Mouse (Mus musculus) heart, adult 2 months (tissue): ENCODE results near the gene Tgfbr2. TPM values are rescaled to one million over a fixed set of nuclear protein-coding genes. Genes with fewer than 3 reads are reported as not detected.
A peak's percentile ranks its signal among the peaks of the same experiment; 100 is the strongest.

ENCODE experiments used
- DNase-seq, 2 experiments: peaks; one replicate each; pipeline ENCODE4 v3.0.0; 2021
- H3K27ac ChIP-seq: fragments of 200-600 bp; 2 replicates; pipeline ENCODE4 v1.8.1; 2022
- H3K27me3 ChIP-seq: fragments of 200-500 bp; 2 replicates; pipeline ENCODE4 v1.6.1; 2012; ENCODE audit warnings: mild to moderate bottlenecking, low read length, inconsistent platforms, mixed read lengths; ENCODE audit not compliant: control insufficient read depth, insufficient read depth
- H3K36me3 ChIP-seq: fragments of 200-500 bp; 2 replicates; pipeline ENCODE4 v1.6.1; 2012; ENCODE audit warnings: low read length, inconsistent platforms; ENCODE audit not compliant: control insufficient read depth, insufficient read depth
- H3K4me1 ChIP-seq: fragments of 200-500 bp; 2 replicates; pipeline ENCODE4 v1.6.1; 2011; ENCODE audit warnings: low read length; ENCODE audit not compliant: control insufficient read depth, insufficient read depth
- H3K4me3 ChIP-seq: fragments of 200-600 bp; 2 replicates; pipeline ENCODE4 v1.8.1; 2022
- H3K79me2 ChIP-seq: fragments of 200-500 bp; replicated peaks from 2 replicates; pipeline ENCODE4 v1.6.1; 2012; ENCODE audit warnings: mild to moderate bottlenecking, inconsistent platforms, low read length, moderate library complexity, mixed read lengths; ENCODE audit not compliant: control insufficient read depth, insufficient read depth
- H3K9ac ChIP-seq: fragments of 200-500 bp; 2 replicates; pipeline ENCODE4 v1.6.1; 2012; ENCODE audit warnings: low read depth, mild to moderate bottlenecking, control low read depth, inconsistent platforms, low read length, mixed read lengths
- CTCF ChIP-seq: fragments of 200-600 bp; IDR thresholded peaks from 2 replicates; pipeline ENCODE4 v1.8.1; 2022; ENCODE audit warnings: antibody characterized with exemption, mild to moderate bottlenecking, moderate library complexity
- EP300 ChIP-seq: fragments of 200-500 bp; IDR thresholded peaks from 2 replicates; pipeline ENCODE4 v1.6.1; 2011; ENCODE audit warnings: low read depth, low read length, control low read depth; ENCODE audit not compliant: insufficient read depth
- POLR2A ChIP-seq: fragments of 200-500 bp; IDR thresholded peaks from 2 replicates; pipeline ENCODE4 v1.6.1; 2011; ENCODE audit warnings: mild to moderate bottlenecking, low read depth, low read length, control low read depth; ENCODE audit not compliant: insufficient read depth
- WGBS: fragments of 180-500 bp; shearing (Covaris S2); methylation state at CpG from one replicate; pipeline ENCODE4 v1.1.7; 2018; 5-methylcytosine and 5-hydroxymethylcytosine counted together
- intact Hi-C: fragments of 180-260 bp; cut with DNase I; formaldehyde crosslinking; loops from one replicate; pipeline ENCODE4 v1.15.1; 2025
- polyA plus RNA-seq: library from polyadenylated mRNA; depleted of rRNA; stranded (reverse); fragments of >200 nt; gene quantifications from 2 replicates; pipeline ENCODE4 v1.2.3, GENCODE M21; 2012
- total RNA-seq, 2 experiments: library from RNA; stranded (reverse); gene quantifications; 2 replicates each; pipeline ENCODE4 v1.2.3; 2021

The Tgfbr2 gene
- total and polyA plus RNA-seq, 3 experiments, result 23.8 to 36.3 (median 32.5) TPM

DNA sequence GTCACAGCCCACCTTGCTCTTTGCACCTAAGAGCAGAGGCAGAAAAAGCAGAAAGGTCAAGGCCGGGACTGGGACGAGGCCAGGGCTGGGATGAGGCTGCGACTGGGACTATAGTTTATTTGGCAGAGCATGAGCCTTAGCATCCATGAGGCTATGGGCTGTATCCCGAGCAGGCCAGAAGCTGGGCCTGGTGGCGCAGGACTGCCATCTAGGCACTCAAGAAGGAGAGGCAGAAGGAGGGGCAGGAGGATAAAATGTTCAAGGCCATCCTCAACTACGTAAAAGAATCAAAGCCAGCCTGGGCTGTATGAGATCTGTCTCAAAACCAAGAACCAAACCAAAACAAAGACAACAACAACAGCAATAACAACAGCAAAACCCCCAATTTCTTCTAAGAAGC, 52.6 kb downstream of the Tgfbr2 start:
- H3K4me1 ChIP-seq, result peaks cover 7% of the 10 kb centered on the region
- DNase-seq, result no peak
- no peak for TF ChIP-seq POLR2A
- TF ChIP-seq CTCF, result peak; percentile 18
- no peak for TF ChIP-seq EP300
- H3K79me2 ChIP-seq, result no peaks in the 10 kb centered on the region
- H3K9ac ChIP-seq, result no peak overlapping the region
- H3K27ac ChIP-seq, result peak overlapping the region; percentile 10; the same call in 1 of the 2 replicates
- WGBS, result 80% methylated on average over 6 of the region's 6 CpGs
- intact Hi-C loops, result no loop called here
- H3K27me3 ChIP-seq, result no peaks in the 10 kb centered on the region
- H3K36me3 ChIP-seq, result no peaks in the 10 kb centered on the region; the same call in 1 of the 2 replicates
- H3K4me3 ChIP-seq, result no peak overlapping the region

DNA sequence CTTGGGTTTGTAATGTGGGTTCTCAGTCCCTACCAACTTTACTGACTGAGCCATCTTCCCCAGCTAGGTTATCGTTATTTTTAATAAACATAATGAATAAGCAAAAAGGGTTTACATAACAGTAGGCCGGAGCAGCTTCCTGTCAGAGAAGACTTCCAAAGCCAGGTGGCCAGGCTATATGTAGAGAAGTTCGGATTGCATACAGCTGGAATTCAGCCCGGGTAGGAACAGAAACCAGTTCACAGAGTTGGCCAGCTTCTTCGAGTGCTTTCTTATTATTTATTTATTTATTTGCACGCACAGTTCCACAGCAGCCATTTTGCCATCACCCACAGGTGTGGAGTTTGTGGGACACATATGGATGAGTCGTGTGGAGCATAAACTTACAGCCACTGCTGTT, 53.7 kb downstream of the Tgfbr2 start:
- Histone ChIP-seq H3K79me2 (no peaks in the 10 kb centered on the region), H3K27ac (no peak overlapping the region), H3K4me1 (peaks cover 7% of the 10 kb centered on the region), H3K27me3 (no peaks in the 10 kb centered on the region), H3K4me3 (no peak overlapping the region), H3K36me3 (no peaks in the 10 kb centered on the region), H3K9ac (no peak overlapping the region)
- DNase-seq, result no peak
- TF ChIP-seq EP300 (no peak), POLR2A (no peak), CTCF (no peak)
- intact Hi-C loops, result no loop called here
- WGBS, result 73% methylated on average over 7 of the region's 7 CpGs

DNA sequence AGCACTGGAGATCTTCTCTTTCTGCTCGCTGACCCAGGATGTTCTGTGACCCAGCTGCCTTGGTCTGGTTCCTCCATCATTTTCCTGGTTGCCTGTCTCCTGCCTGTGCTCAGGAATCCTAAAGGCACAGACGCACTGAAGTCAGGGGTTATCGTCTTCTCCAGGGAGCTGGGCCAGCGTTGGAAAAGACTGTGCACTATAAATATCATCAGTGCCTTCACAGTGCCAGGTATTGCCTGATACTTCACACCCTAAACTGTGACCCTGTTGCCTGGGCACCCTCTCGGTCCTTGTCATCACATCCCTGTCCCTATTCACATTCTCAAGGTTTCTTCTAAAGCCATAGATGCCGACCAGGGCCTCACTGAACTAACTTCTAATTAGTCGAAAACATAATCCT, 55.2 kb downstream of the Tgfbr2 start:
- WGBS, result 56% methylated on average over 7 of the region's 7 CpGs

DNA sequence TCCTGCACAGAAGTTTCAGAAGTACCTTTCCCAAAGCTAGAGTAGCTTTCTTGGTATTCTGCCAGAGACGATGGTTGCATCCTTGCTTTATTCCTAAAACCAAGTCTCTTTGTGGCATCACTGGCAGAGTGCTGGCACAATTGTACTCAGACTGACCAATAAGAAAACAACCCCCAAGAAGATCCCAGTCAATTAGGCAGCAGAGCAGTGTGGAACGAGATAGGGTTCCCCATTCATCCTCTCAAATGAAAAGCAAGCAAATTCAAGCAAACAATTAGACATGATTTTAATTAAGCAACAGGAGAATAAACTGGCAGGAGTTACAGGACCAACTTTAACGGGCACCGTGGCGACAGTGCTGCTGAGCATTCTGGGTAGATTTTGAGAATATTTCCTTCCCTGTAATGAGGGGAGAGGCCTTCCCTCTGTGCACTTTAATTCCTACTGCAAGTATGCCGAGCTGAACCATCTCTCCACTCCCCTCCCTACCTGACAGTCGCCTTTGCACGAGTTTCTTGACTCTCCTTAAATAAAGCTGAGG, 56.8 kb downstream of the Tgfbr2 start:
- Histone ChIP-seq H3K4me3 (no peak overlapping the region), H3K4me1 (peaks cover 11% of the 10 kb centered on the region), H3K79me2 (no peaks in the 10 kb centered on the region), H3K27me3 (no peaks in the 10 kb centered on the region), H3K9ac (no peak overlapping the region), H3K36me3 (peaks cover 7% of the 10 kb centered on the region), H3K27ac (no peak overlapping the region)
- no peak for TF ChIP-seq CTCF
- no peak for TF ChIP-seq EP300
- TF ChIP-seq POLR2A, result no peak
- no peak for DNase-seq
- WGBS, result 89% methylated on average over 8 of the region's 8 CpGs
- intact Hi-C loops, result no loop called here

More for the DNA sequence above, 55.2 kb downstream of the Tgfbr2 start:
- H3K27ac ChIP-seq, result no peak overlapping the region; the same call in 1 of the 2 replicates
- H3K4me3 ChIP-seq, result no peak overlapping the region
- TF ChIP-seq CTCF (no peak), EP300 (no peak), POLR2A (no peak)
- intact Hi-C loops, result no loop called here
- H3K79me2 ChIP-seq, result no peaks in the 10 kb centered on the region
- H3K4me1 ChIP-seq, result peaks cover 11% of the 10 kb centered on the region
- DNase-seq, result peak in 1 of 2 experiments; percentile 54
- H3K9ac ChIP-seq, result no peak overlapping the region
- peaks cover 2% of the 10 kb centered on the region; the same call in 1 of the 2 replicates for H3K36me3 ChIP-seq
- no peaks in the 10 kb centered on the region for H3K27me3 ChIP-seq

DNA sequence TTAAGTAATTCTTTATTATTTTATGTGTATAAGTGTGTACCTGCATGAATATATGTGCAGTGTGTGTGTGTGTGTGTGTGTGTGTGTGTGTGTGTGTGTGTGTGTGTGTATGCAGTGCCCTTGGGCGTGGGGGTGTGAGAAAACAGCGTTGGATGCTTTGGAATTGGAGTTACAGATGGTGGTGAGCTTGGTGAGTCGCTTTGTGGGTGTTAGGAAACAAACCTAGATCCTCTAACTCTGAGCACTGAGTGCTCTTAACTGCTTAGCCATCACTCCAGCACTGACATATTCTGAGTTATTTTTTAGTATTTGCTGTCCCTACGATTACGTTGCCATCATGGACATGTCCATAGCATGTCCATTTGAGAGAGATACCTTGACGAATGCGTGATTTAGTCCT, 59.3 kb downstream of the Tgfbr2 start:
- Histone ChIP-seq H3K27me3 (no peaks in the 10 kb centered on the region), H3K36me3 (peaks cover 7% of the 10 kb centered on the region), H3K4me1 (peaks cover 4% of the 10 kb centered on the region), H3K27ac (no peak overlapping the region), H3K9ac (no peak overlapping the region), H3K4me3 (no peak overlapping the region), H3K79me2 (no peaks in the 10 kb centered on the region)
- 93% methylated on average over 7 of the region's 7 CpGs for WGBS
- DNase-seq, result no peak
- TF ChIP-seq CTCF (no peak), EP300 (no peak), POLR2A (no peak)
- intact Hi-C loops, result no loop called here

DNA sequence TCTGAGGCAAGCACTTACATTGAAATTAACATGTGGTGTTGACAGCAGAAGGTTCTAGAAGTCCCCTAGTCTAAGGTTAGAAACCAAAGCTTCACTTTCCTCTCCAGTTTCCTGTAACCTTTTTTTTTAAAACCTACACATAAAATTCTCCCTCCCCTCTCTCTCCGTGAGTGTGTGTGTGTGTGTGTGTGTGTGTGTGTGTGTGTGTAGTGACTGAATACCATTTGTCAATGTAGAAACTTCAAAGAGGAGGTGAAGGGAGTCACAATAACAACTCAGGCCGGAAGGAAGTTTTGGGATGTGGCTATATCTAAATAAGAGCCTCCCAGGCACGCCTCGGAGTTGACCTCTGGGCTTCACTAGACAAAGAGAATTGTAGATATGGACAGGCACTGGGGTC, 60.8 kb downstream of the Tgfbr2 start:
- Histone ChIP-seq H3K27me3 (no peaks in the 10 kb centered on the region), H3K79me2 (no peaks in the 10 kb centered on the region), H3K9ac (no peak overlapping the region), H3K36me3 (peaks cover 7% of the 10 kb centered on the region), H3K4me1 (peaks cover 4% of the 10 kb centered on the region), H3K4me3 (no peak overlapping the region), H3K27ac (peak overlapping the region; percentile 53)
- TF ChIP-seq POLR2A (no peak), CTCF (no peak), EP300 (no peak)
- intact Hi-C loops, result no loop called here
- WGBS, result 44% methylated on average over 4 of the region's 4 CpGs
- peak in 1 of 2 experiments; percentile 53 for DNase-seq
